Mouse (Mus musculus) heart, postnatal 0 days (tissue): ENCODE data around the gene Cacna2d2.

Source experiments
- CTCF ChIP-seq: IDR thresholded peaks from 2 replicates; pipeline ENCODE4 v1.5.1; 2016; ENCODE audit warnings: antibody characterized with exemption, control low read depth, low read depth
- EP300 ChIP-seq: IDR thresholded peaks from 2 replicates; pipeline ENCODE4 v1.6.1; 2016; ENCODE audit warnings: antibody characterized with exemption, low read depth

- TF ChIP-seq CTCF: no peak
- no peak for TF ChIP-seq EP300
Measured at GRCm38 (mm10) chr9:107547026-107547425, 147.6 kb downstream of the Cacna2d2 start, which contains the start of gene Zmynd10.
